Comparison of ENCODE assay signal across 22 mouse cellular contexts in genomic region chr7:18832298-18832697, GRCm38 (mm10). TPM values are rescaled to one million over a fixed set of nuclear protein-coding genes. Genes with fewer than 3 reads are reported as not detected.
DNase-seq lines count a peak whose midpoint lies in the region; ATAC-seq and TF ChIP-seq lines count a peak whose summit lies in the region.
"Had no signal": no experiment of that assay in that cellular context is flagged by ENCODE, and none has a peak within 500 bp of the region (broad histone marks: within the 10 kb centered on the region; RNA-seq: fewer than 3 reads in every experiment).

No protein-coding gene starts in this region.

- ATAC-seq in kidney, postnatal 0 days (replicated peaks; ENCODE audit: low FRiP score, low read depth), result no peak
- ATAC-seq in kidney, embryonic 14.5 days (ENCODE audit: low FRiP score, low TSS enrichment), result no peak

- no peaks in the 10 kb centered on the region for H3K27me3 ChIP-seq in kidney, postnatal 0 days (ENCODE audit: insufficient read depth, low read length)
- no peaks in the 10 kb centered on the region for H3K27me3 ChIP-seq in kidney, embryonic 14.5 days (ENCODE audit: control insufficient read depth, insufficient read depth, low read length)
- no peaks in the 10 kb centered on the region for H3K27me3 ChIP-seq in ES-Bruce4 (ENCODE audit: control insufficient read depth, insufficient read depth, low read length, poor library complexity, severe bottlenecking)
- H3K27me3 ChIP-seq: embryonic facial prominence, embryonic 15.5 days; neural tube, embryonic 12.5 days had no signal

- H3K36me3 ChIP-seq in kidney, postnatal 0 days (ENCODE audit: insufficient read depth, low read length), result no peaks in the 10 kb centered on the region
- H3K36me3 ChIP-seq in kidney, embryonic 14.5 days (ENCODE audit: control insufficient read depth, insufficient read depth, low read length), result no peaks in the 10 kb centered on the region
- H3K36me3 ChIP-seq in ES-Bruce4 (ENCODE audit: control insufficient read depth, insufficient read depth, low read length, poor library complexity, severe bottlenecking), result no peaks in the 10 kb centered on the region
- H3K36me3 ChIP-seq: embryonic facial prominence, embryonic 15.5 days; forebrain, embryonic 10.5 days; hindbrain, embryonic 10.5 days; limb, embryonic 10.5 days; neural tube, embryonic 12.5 days had no signal

- no peak overlapping the region for H3K4me2 ChIP-seq in kidney, postnatal 0 days (ENCODE audit: low read length)
- H3K4me2 ChIP-seq in kidney, embryonic 14.5 days (replicated peaks; ENCODE audit: low read depth, low read length), result no peak overlapping the region
- H3K4me2 ChIP-seq: embryonic facial prominence, embryonic 15.5 days; liver, embryonic 11.5 days; midbrain, embryonic 11.5 days; neural tube, embryonic 12.5 days had no signal

- no peaks in the 10 kb centered on the region for H3K4me1 ChIP-seq in kidney, postnatal 0 days (replicated peaks; ENCODE audit: insufficient read depth, low read length)
- no peaks in the 10 kb centered on the region for H3K4me1 ChIP-seq in kidney, embryonic 14.5 days (ENCODE audit: control insufficient read depth, insufficient read depth, low read length)
- no peaks in the 10 kb centered on the region for H3K4me1 ChIP-seq in ES-Bruce4 (ENCODE audit: control insufficient read depth, insufficient read depth, low read length)
- H3K4me1 ChIP-seq: embryonic facial prominence, embryonic 15.5 days; neural tube, embryonic 12.5 days had no signal

- no peak for DNase-seq in gastrocnemius, adult 2 months
- no peak for DNase-seq in gastrocnemius, postnatal 14 days
- peak; percentile 13 for DNase-seq in kidney, postnatal 0 days (ENCODE audit: low spot score)
- DNase-seq in heart, postnatal 4 days, result peak; percentile 35
- DNase-seq in cerebellum, adult 8-10 months, result no peak
- no peak for DNase-seq in thymus, postnatal 25 days
- DNase-seq: cerebellum, adult 9-11 months had no signal

- H3K9me3 ChIP-seq in kidney, postnatal 0 days (replicated peaks; ENCODE audit: low read length), result no peaks in the 10 kb centered on the region
- no peaks in the 10 kb centered on the region; the same call in 1 of the 2 replicates for H3K9me3 ChIP-seq in kidney, embryonic 14.5 days (ENCODE audit: control insufficient read depth, low read length)
- H3K9me3 ChIP-seq in ES-Bruce4 (replicated peaks; ENCODE audit: control insufficient read depth, insufficient read depth, low read length, poor library complexity, severe bottlenecking), result peaks cover 3% of the 10 kb centered on the region; the same call in 1 of the 2 replicates
- H3K9me3 ChIP-seq: embryonic facial prominence, embryonic 15.5 days; forebrain, embryonic 10.5 days; limb, embryonic 10.5 days; neural tube, embryonic 12.5 days had no signal

- 53% methylated on average over 13 of the region's 13 CpGs for WGBS in kidney, postnatal 0 days
- 40% methylated on average over 13 of the region's 13 CpGs for WGBS in kidney, embryonic 14.5 days

- no peak overlapping the region for H3K9ac ChIP-seq in kidney, postnatal 0 days (ENCODE audit: low read depth, low read length)
- no peak overlapping the region for H3K9ac ChIP-seq in kidney, embryonic 14.5 days (ENCODE audit: low read depth, low read length)
- no peak overlapping the region for H3K9ac ChIP-seq in ES-Bruce4 (ENCODE audit: low read depth, poor library complexity, severe bottlenecking)
- H3K9ac ChIP-seq: embryonic facial prominence, embryonic 15.5 days; neural tube, embryonic 12.5 days had no signal

- TF ChIP-seq EP300 in ES-Bruce4 (IDR thresholded peaks at IDR 0.05; ENCODE audit: insufficient read depth, low read depth, low read length), result no peak

- no peak overlapping the region for H3K4me3 ChIP-seq in gastrocnemius, adult 2 months
- H3K4me3 ChIP-seq in kidney, postnatal 0 days (replicated peaks; ENCODE audit: low read depth, low read length), result no peak overlapping the region
- no peak overlapping the region for H3K4me3 ChIP-seq in kidney, embryonic 14.5 days (ENCODE audit: low read length)
- 0 out of 2 replicates have a peak overlapping the region, but pooled peaks have one; percentile 38 for H3K4me3 ChIP-seq in ES-Bruce4 (ENCODE audit: low read depth, low read length)
- H3K4me3 ChIP-seq: embryonic facial prominence, embryonic 15.5 days; forebrain, embryonic 10.5 days; hindbrain, embryonic 10.5 days; limb, embryonic 10.5 days; neural tube, embryonic 12.5 days had no signal

- no peak overlapping the region for H3K27ac ChIP-seq in gastrocnemius, adult 2 months
- no peak overlapping the region for H3K27ac ChIP-seq in kidney, postnatal 0 days
- no peak overlapping the region for H3K27ac ChIP-seq in kidney, embryonic 14.5 days (ENCODE audit: low read depth, low read length)
- no peak overlapping the region for H3K27ac ChIP-seq in ES-Bruce4 (ENCODE audit: insufficient read depth, low read length)
- H3K27ac ChIP-seq: embryonic facial prominence, embryonic 15.5 days; forebrain, embryonic 10.5 days; hindbrain, embryonic 10.5 days; limb, embryonic 10.5 days; macrophage; neural tube, embryonic 12.5 days had no signal

- no peak for TF ChIP-seq POLR2A in ES-Bruce4 (IDR thresholded peaks at IDR 0.05; ENCODE audit: insufficient read depth, low read length)

- intact Hi-C loops in gastrocnemius, adult 2 months (cut with DNase I), result no loop called here
- intact Hi-C loops in gastrocnemius, postnatal 14 days (cut with DNase I; ENCODE audit: low total_unique reads), result loop anchor here (5.0 kb wide), 1 partner anchor 45 kb away; no protein-coding TSS in a partner anchor

- peak; percentile 45; the same call in 1 of the 2 replicates for TF ChIP-seq CTCF in gastrocnemius, adult 2 months (IDR thresholded peaks at IDR 0.05)
- 0 out of 2 replicates have a peak, but pooled peaks have one; percentile 20 for TF ChIP-seq CTCF in kidney, postnatal 0 days (IDR thresholded peaks at IDR 0.05; ENCODE audit: low read depth)
- peak; percentile 35 for TF ChIP-seq CTCF in ES-Bruce4 (IDR thresholded peaks at IDR 0.05; ENCODE audit: low read depth, low read length)

RNA-seq across cellular contexts. Expression of gene Mill2, which starts 7.5 kb away (rescaled TPM):
- 1 to 10 TPM; 2.4 to 4.0 TPM for total RNA-seq in gastrocnemius, adult 2 months (2021)
- 1 to 10 TPM; 2.6 to 3.2 TPM for total RNA-seq in gastrocnemius, postnatal 14 days (2021)
- 2.0 and 2.5 TPM in 2 replicates for polyA plus RNA-seq in kidney, postnatal 0 days (2015; fragmentation: Nextera tagmentation; extraction: Ambion mirVana)
- polyA plus RNA-seq in kidney, embryonic 14.5 days (2014; fragmentation: Nextera tagmentation; extraction: Ambion mirVana), result 0.64 and 0.79 TPM in 2 replicates
- 0.35 and 1.1 TPM in 2 replicates for polyA plus RNA-seq in ES-Bruce4 (2011; ENCODE audit: insufficient read depth, insufficient read length, low read depth, missing spikeins)
- total RNA-seq in heart, postnatal 4 days (2021), result 1 to 10 TPM; 2.8 to 3.5 TPM
- total RNA-seq: CH12.LX; monocyte, adult 5-6 weeks had no signal
- polyA plus RNA-seq: forebrain, embryonic 10.5 days; limb, embryonic 10.5 days had no signal

RNA-seq across cellular contexts. Expression of gene Psg17, which starts 10.9 kb away (rescaled TPM):
- total RNA-seq in gastrocnemius, adult 2 months (2021), result not detected
- total RNA-seq in gastrocnemius, postnatal 14 days (2021), result not detected
- 0.13 TPM in 1 of 2 replicates, not detected in the other for polyA plus RNA-seq in kidney, postnatal 0 days (2015; fragmentation: Nextera tagmentation; extraction: Ambion mirVana)
- not detected in 2 replicates for polyA plus RNA-seq in kidney, embryonic 14.5 days (2014; fragmentation: Nextera tagmentation; extraction: Ambion mirVana)
- 1.3 and 1.8 TPM in 2 replicates for polyA plus RNA-seq in ES-Bruce4 (2011; ENCODE audit: insufficient read depth, insufficient read length, low read depth, missing spikeins)
- total RNA-seq in heart, postnatal 4 days (2021), result not detected
- total RNA-seq: CH12.LX; monocyte, adult 5-6 weeks had no signal
- polyA plus RNA-seq: embryonic facial prominence, embryonic 15.5 days; hindbrain, embryonic 10.5 days; limb, embryonic 10.5 days; macrophage; midbrain, embryonic 11.5 days; neural tube, embryonic 12.5 days had no signal

RNA-seq across cellular contexts. Expression of gene Psg19, which starts 34.0 kb away (rescaled TPM):
- total RNA-seq in gastrocnemius, adult 2 months (2021), result not detected
- total RNA-seq in gastrocnemius, postnatal 14 days (2021), result not detected
- not detected in 2 replicates for polyA plus RNA-seq in kidney, postnatal 0 days (2015; fragmentation: Nextera tagmentation; extraction: Ambion mirVana)
- not detected in 2 replicates for polyA plus RNA-seq in kidney, embryonic 14.5 days (2014; fragmentation: Nextera tagmentation; extraction: Ambion mirVana)
- polyA plus RNA-seq in ES-Bruce4 (2011; ENCODE audit: insufficient read depth, insufficient read length, low read depth, missing spikeins), result 1.1 TPM in 2 replicates
- total RNA-seq in heart, postnatal 4 days (2021), result not detected
- total RNA-seq: CH12.LX; monocyte, adult 5-6 weeks had no signal
- polyA plus RNA-seq: embryonic facial prominence, embryonic 15.5 days; forebrain, embryonic 10.5 days; gonadal fat pad, adult 2 months; hindbrain, embryonic 10.5 days; large intestine, adult 2 months; limb, embryonic 10.5 days; liver, embryonic 11.5 days; macrophage; midbrain, embryonic 11.5 days; neural tube, embryonic 12.5 days; stomach, embryonic 16.5 days had no signal

RNA-seq across cellular contexts. Expression of gene Pglyrp1, which starts 38.8 kb away (rescaled TPM):
- not detected for total RNA-seq in gastrocnemius, adult 2 months (2021)
- total RNA-seq in gastrocnemius, postnatal 14 days (2021), result 1 to 10 TPM; 1.4 to 1.5 TPM
- 2.6 and 3.2 TPM in 2 replicates for polyA plus RNA-seq in kidney, postnatal 0 days (2015; fragmentation: Nextera tagmentation; extraction: Ambion mirVana)
- 0.77 and 1.1 TPM in 2 replicates for polyA plus RNA-seq in kidney, embryonic 14.5 days (2014; fragmentation: Nextera tagmentation; extraction: Ambion mirVana)
- 1.8 and 3.1 TPM in 2 replicates for polyA plus RNA-seq in ES-Bruce4 (2011; ENCODE audit: insufficient read depth, insufficient read length, low read depth, missing spikeins)
- total RNA-seq in heart, postnatal 4 days (2021), result 1 to 10 TPM; 1.1 to 2.0 TPM

Comparison
In these comparisons a context has a peak if more than half of its experiments do, and no peak if none do; other contexts are left out.
1. DNase-seq: peak in kidney, postnatal 0 days (single experiment) and heart, postnatal 4 days (single experiment); none in gastrocnemius, adult 2 months (single experiment), gastrocnemius, postnatal 14 days (single experiment), cerebellum, adult 8-10 months (single experiment) and thymus, postnatal 25 days (single experiment).
2. Peak in every context shown above with its lines, with median percentiles within 50 percentile points of each other: CTCF ChIP-seq.